Mouse (Mus musculus): ENCODE results near the gene Slc4a1.

The Slc4a1 gene

GRCm38 (mm10) chr11:102350981-102351523 lies 15.0 kb downstream of the Slc4a1 start:
- DNase-seq (ENCODE audit: low spot score in 2 of 2), result no peak

- DNase-seq (ENCODE audit: low spot score in 2 of 2), result no peak
Observed at GRCm38 (mm10) chr11:102350416-102350815, 15.6 kb downstream of the Slc4a1 start.

DNA sequence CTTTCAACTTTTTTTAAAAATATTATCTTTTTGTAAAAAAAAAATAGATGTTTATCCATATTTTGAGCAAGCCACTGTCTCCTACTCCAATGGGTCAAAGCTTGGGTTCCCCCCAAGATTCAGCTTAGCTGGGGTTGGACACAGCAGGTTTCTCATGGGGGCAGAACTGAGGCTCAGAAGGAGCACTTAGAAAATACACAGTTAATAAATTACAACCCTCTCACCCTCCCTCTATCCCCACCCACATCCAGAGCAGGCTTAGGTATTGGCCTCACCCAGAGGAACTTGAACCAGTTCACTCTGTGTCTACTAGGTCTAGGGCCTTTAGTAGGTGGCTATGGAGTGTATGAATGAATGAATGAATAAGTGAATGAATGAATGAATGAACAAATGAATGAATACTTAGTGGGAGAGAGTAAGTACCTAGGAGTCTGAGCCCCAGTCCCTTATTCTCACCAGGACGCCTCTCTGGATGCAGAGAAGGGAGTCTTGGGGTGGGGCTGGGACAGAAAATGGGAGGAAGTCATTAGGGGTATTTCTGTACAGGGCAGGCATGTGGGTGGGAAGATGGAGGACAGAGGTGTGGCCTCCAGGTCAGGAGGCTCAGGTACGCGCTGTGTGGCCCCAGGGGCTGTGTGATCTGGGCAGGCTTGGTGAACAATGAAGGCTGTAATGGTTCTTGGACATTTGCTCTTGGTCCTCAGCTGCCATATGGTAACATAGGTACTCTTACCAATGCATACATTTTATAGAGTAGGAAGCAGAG lies 16.6 kb downstream of the Slc4a1 start:
- no peak for DNase-seq (ENCODE audit: low spot score in 2 of 2)

DNA sequence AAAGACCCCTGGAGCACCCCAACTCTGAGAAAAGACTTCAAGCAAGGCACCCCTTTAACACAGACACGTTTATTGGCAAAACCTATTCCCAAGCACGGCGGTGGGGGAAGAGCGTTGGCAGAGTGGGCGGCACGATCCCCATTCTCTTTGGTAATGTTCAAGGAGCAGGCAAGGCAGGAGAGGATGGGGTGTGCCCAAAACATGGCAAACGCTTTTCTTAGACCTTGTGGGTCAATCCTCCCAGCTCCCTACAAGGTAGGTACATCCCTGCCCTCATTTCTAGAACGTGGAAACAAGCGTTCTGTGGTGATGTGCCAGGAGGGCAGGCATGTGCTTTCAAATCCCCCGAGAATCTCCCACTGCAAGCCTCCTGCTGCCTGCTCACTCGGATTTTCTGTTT lies 17.2 kb downstream of the Slc4a1 start:
- DNase-seq (ENCODE audit: low spot score in 2 of 2), result no peak

- no peak for DNase-seq (ENCODE audit: low spot score in 2 of 2)
Observed at GRCm38 (mm10) chr11:102348101-102348585, 17.9 kb downstream of the Slc4a1 start.

GRCm38 (mm10) chr11:102347683-102348082 lies 18.3 kb downstream of the Slc4a1 start:
- no peak for DNase-seq (ENCODE audit: low spot score in 2 of 2)

- DNase-seq (ENCODE audit: low spot score in 2 of 2), result no peak
Observed at GRCm38 (mm10) chr11:102346926-102347325, 19.1 kb downstream of the Slc4a1 start.

GRCm38 (mm10) chr11:102344458-102344857 lies 21.5 kb downstream of the Slc4a1 start:
- no peak for DNase-seq (ENCODE audit: low spot score in 2 of 2)

- DNase-seq (ENCODE audit: low spot score in 2 of 2), result no peak
Observed at GRCm38 (mm10) chr11:102342742-102343141, 23.3 kb downstream of the Slc4a1 start.

- no peak for DNase-seq (ENCODE audit: low spot score in 2 of 2)
Observed at GRCm38 (mm10) chr11:102341101-102341500, 24.9 kb downstream of the Slc4a1 start.

- DNase-seq (ENCODE audit: low spot score in 2 of 2), result no peak
Observed at GRCm38 (mm10) chr11:102339624-102340023, 26.4 kb downstream of the Slc4a1 start.

GRCm38 (mm10) chr11:102339195-102339594 lies 26.8 kb downstream of the Slc4a1 start:
- DNase-seq (ENCODE audit: low spot score in 2 of 2), result no peak

DNA sequence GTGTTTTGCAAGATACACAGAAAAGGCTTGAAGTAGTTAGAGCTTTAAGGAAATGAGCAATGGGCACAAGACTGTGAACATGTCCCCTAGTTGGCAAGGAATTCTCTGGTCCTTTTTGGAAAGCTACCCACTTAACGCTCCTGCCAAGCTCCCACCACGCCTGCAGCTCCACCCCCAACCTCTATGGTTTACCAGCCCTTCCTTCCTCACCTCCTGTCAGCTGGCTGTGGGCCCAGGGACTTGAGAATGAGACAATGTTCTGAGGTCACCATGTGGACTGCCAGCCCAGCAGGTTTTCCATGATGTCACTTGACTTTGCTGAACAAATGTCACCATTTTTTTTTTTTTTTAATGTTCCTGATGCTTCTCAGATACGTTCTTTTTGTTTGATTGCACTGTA lies 27.4 kb downstream of the Slc4a1 start:
- DNase-seq (ENCODE audit: low spot score in 2 of 2), result no peak

GRCm38 (mm10) chr11:102337921-102338320 lies 28.1 kb downstream of the Slc4a1 start:
- no peak for DNase-seq (ENCODE audit: low spot score in 2 of 2)

- no peak for DNase-seq (ENCODE audit: low spot score in 2 of 2)
Observed at GRCm38 (mm10) chr11:102336191-102336590, 29.8 kb downstream of the Slc4a1 start.

DNA sequence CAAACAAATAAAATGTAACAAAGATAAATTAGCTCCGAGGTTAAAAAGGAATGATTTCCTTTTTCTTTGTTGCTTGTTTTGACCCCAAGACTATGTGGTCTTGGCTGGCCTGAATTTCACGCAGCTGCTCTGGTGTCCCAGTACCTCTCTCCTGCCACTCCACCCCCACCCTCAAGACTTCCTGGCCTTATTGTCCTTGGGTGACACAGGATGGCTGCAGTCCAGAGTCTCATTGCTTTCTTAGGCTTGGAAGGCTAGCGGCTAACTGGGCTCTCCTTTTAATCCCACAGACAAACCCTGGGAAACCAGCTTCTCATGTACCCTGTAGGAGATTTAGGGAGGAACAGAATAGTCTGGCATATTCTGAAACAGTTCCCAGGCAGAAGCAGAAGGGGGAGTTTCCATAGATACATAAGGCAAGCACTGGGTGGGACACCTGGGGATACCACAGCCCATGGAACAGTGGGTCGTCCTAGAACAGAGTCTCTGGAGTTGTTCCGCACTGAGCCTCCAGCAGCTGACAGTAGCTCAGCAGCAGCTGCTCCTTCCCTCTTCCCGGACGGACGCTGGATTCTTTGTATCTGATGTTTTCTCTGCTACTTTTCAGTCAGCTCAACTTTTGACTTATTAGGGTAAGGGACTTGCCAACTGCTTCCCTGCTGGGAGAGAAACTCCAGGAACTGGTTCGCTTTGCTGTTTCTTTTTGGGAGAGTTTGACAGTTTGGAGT lies 30.9 kb downstream of the Slc4a1 start:
- DNase-seq (ENCODE audit: low spot score in 2 of 2), result no peak

DNA sequence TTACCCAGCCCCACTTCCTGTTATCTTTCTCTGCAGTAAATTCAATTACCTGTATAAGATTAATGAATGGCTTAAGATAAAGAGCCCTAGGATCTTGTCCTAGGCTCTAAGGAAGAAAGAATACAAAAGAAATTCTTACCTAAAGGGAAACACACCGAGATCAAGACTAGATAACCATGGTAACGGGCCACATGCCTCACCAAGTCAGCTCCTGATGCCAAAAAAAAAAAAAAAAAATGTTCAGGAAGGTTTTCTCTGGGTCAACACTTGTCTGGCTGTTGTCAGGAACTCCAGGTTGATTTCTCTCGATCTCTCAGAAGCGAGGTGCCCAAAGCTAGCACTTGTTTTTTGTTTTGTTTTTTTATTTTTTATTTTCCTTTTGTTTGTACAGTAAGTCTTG lies 32.0 kb downstream of the Slc4a1 start:
- no peak for DNase-seq (ENCODE audit: low spot score in 2 of 2)

GRCm38 (mm10) chr11:102333061-102333460 lies 32.9 kb downstream of the Slc4a1 start:
- DNase-seq (ENCODE audit: low spot score in 2 of 2), result no peak

DNA sequence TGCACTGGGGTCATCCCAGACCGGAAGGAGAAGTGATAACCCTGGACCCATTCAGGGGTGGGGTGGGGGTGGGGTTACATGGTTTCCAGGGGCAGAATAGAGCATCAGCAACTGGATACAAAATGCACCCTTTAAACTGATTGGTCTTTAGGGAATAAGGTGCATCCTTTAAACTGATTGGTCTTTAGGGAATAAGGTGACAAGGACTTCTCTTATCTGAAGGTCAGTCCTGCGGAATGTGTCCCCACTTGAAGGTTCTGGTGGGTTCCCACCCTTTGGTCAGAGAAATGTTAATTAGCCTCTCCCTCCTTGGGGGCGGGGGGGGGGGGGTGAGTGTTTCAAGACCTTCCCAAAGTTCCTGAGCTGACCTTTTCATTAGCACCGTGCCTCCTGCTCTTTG lies 34.2 kb downstream of the Slc4a1 start:
- no peak for DNase-seq (ENCODE audit: low spot score in 2 of 2)

- no peak for DNase-seq (ENCODE audit: low spot score in 2 of 2)
Observed at GRCm38 (mm10) chr11:102330039-102330438, 36.0 kb downstream of the Slc4a1 start.

GRCm38 (mm10) chr11:102329518-102329917 lies 36.5 kb downstream of the Slc4a1 start:
- DNase-seq (ENCODE audit: low spot score in 2 of 2), result no peak

GRCm38 (mm10) chr11:102327839-102328238 lies 38.2 kb downstream of the Slc4a1 start:
- DNase-seq (ENCODE audit: low spot score in 2 of 2), result no peak

DNA sequence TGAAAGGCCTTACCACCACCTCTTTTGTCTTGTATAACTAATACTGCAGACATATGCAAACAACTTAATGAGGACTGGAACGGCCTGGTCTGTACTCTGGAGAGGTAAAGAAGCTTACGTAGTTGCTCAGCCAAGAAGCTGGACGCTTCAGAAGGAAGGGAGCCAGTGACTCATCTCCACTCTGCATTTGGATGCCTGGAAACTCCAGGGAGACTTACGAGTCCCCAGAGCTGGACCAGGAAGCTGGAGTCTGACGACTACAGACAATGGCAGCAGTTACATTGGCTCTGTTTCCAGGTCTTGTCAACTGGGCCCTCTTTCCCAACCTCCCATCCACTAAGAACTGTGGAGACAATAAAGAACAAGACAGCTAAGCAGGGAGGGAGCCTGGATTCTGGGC lies 38.8 kb downstream of the Slc4a1 start:
- DNase-seq (ENCODE audit: low spot score in 2 of 2), result no peak

All from spleen, postnatal 36 days (tissue).